Mouse (Mus musculus): ENCODE results near the gene Mex3a.

GRCm38 (mm10) chr3:88494836-88495628 is 37.2 kb upstream of the Mex3a start:
- TF ChIP-seq CTCF (IDR thresholded peaks at IDR 0.05; ENCODE audit: low read depth) = no peak
- no peak for TF ChIP-seq EP300 (optimal IDR thresholded peaks at IDR 0.05)

Data from stomach, postnatal 0 days (tissue).